Mouse (Mus musculus): ENCODE results near the gene Nit1. TPM values are rescaled to one million over a fixed set of nuclear protein-coding genes. Genes with fewer than 3 reads are reported as not detected.

Nit1 gene
- polyA plus RNA-seq (2016; fragmentation: Nextera tagmentation; extraction: Ambion mirVana): 43.8 and 43.9 TPM in 2 replicates

DNA sequence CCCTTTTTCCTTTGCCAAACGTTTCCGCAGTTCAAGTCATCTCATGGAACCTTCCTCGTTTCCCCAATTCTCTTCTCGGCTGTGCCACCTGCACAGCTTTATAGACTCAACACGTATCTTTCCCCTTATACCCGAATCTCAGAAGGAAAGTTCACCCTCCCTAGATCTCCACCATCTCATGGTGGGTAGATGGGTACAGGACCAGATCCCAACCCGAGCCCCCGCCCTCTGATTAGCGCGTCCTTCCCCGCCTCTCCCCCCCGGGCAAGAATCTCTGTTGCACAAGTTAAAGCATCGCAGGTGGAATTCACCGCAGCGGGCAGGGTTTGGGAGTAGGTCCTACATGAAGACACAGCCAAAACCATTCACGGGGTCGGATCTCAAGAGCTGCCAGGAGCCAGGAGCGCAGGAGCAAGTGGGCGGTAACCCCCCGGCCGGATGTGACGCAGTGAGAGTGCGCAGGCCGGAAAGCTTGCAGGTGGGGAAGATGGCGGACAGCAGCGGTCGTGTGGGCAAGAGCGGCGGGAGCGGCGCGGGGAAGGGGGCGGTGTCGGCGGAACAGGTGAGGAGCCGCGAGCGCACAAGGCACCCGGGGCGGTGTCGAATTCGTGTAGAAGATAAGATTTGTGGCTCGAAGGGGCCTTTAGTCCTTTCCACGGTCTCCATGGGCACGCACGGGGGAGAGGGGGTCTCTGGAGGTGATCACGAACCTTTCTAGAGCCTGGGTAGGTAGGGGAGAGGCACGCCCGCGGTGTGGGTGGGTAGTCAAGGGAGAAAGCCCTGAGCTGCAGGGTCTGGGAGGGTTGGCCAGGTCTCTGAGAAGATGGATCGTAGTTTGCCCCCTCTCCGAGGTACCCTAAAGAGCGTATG lies at the start of gene Nit1, which contains the start of gene Pfdn2:
Nit1 (minus strand) TSS at position 422 of the 870 bp plus-strand sequence.
Pfdn2 (plus strand) TSS at position 446 of the 870 bp plus-strand sequence.
- Histone ChIP-seq H3K4me3 (replicated peaks) (peak within 1 kb of the TSS; percentile 87), H3K9me3 (peaks cover 5% of the 10 kb centered on the region; the same call in 1 of the 2 replicates), H3K27me3 (no peaks in the 10 kb centered on the region), H3K36me3 (peaks cover 42% of the 10 kb centered on the region), H3K4me2 (peak within 1 kb of the TSS; percentile 89), H3K4me1 (replicated peaks) (peaks cover 17% of the 10 kb centered on the region), H3K27ac (peak within 1 kb of the TSS; percentile 60), H3K9ac (replicated peaks) (peak within 1 kb of the TSS; percentile 84)
- WGBS: 1% methylated on average over 53 of the region's 53 CpGs
- ATAC-seq (ENCODE audit: insufficient number of reproducible peaks, insufficient read depth, low FRiP score, low TSS enrichment, low read depth): peak; percentile 90

DNA sequence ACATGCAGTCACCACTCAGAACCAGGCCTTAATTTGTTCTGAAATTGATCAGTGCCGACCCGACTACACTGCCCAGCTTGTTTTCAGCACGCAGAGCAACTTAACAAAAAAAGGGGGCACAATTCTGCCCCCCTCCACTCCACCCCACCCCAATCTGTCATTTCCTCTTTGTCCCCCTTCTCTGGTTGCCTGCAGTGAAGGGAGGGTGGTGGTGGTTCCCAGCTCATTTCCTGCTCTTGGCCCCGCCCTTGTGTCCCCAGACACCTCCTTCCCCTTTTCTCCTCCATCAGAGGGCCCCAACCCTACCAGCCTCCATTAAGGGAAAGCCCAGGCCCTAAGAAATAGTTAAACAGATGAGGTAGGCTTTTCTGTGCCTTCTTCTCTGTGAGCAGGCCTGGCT lies 44.7 kb upstream of the Nit1 start:
- no peaks in the 10 kb centered on the region for H3K36me3 ChIP-seq
- no peak overlapping the region for H3K9ac ChIP-seq (replicated peaks)
- H3K27me3 ChIP-seq: peaks cover 5% of the 10 kb centered on the region
- no peak overlapping the region for H3K4me3 ChIP-seq (replicated peaks)
- H3K4me1 ChIP-seq (replicated peaks): peaks cover 21% of the 10 kb centered on the region
- H3K9me3 ChIP-seq: no peaks in the 10 kb centered on the region
- no peak overlapping the region for H3K27ac ChIP-seq
- H3K4me2 ChIP-seq: no peak overlapping the region
- 68% methylated on average over 4 of the region's 4 CpGs for WGBS
- ATAC-seq (ENCODE audit: insufficient number of reproducible peaks, insufficient read depth, low FRiP score, low TSS enrichment, low read depth): no peak

DNA sequence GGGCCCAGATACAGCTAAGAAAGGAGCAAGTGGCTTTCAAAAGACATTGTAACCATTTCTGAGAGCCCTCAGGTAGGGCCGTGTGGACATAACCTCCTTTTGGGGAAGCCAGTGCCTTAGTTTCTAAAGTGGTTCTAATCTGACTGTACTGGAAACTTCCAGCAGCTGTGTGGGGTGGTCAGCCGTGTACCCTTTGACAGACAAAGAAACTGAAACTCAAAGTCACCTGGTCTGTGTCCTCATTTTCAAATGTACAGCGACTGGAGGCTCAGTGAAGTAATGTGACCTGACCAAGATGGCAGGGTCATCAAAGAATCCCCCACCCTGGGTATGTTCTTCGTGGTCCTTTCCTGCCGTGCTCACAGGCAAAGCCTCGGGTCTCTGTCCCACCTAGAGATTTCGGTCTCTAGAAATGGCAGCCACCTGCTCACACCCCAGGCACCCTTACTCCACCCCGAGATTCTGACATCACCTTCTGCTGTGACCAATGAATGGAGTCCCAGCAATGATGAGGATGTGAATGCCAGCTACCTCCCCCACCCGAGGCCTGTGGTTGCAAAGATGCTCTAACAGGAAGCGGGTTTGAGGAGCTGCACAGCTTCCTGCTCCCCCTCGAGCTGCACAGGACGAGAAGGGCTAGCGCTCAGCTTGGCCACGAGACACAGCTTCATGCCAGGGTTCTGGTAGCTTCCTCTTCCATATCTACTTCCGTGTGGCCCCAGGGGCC lies 43.1 kb upstream of the Nit1 start, which contains the start of gene Arhgap30:
Arhgap30 (plus strand) TSS at position 579 of the 727 bp plus-strand sequence.
- H3K4me2 ChIP-seq: no peak within 1 kb of the TSS
- H3K27me3 ChIP-seq: peaks cover 6% of the 10 kb centered on the region
- peaks cover 21% of the 10 kb centered on the region for H3K4me1 ChIP-seq (replicated peaks)
- no peak within 1 kb of the TSS for H3K27ac ChIP-seq
- ATAC-seq (ENCODE audit: insufficient number of reproducible peaks, insufficient read depth, low FRiP score, low TSS enrichment, low read depth): no peak
- H3K4me3 ChIP-seq (replicated peaks): no peak within 1 kb of the TSS
- no peaks in the 10 kb centered on the region for H3K36me3 ChIP-seq
- H3K9ac ChIP-seq (replicated peaks): no peak within 1 kb of the TSS
- 79% methylated on average over 15 of the region's 15 CpGs for WGBS
- H3K9me3 ChIP-seq: no peaks in the 10 kb centered on the region

DNA sequence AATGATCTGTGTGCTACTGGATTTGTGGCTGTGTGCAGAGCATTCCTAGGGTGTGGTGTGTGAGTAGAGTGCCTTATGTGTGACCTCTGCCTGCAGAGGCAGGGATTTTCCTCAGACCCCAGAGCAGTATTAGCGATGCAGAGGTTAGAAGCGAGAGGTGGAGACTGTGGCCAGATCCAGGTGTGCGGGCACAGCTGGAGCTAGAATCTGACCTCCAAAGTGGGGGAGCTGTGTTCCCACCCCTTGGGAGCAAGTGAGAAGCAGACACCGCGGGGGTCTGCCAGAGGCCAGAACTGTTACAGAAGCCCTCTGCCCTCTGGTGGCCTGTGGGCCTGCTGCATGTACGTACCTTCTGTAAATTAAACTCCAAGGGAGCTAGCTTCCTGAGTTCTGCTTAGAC lies 41.7 kb upstream of the Nit1 start:
- peak overlapping the region; percentile 35 for H3K4me2 ChIP-seq
- 13% methylated on average over 6 of the region's 6 CpGs for WGBS
- peaks cover 15% of the 10 kb centered on the region for H3K27me3 ChIP-seq
- no peak overlapping the region for H3K4me3 ChIP-seq (replicated peaks)
- no peaks in the 10 kb centered on the region for H3K36me3 ChIP-seq
- H3K9me3 ChIP-seq: no peaks in the 10 kb centered on the region
- ATAC-seq (ENCODE audit: insufficient number of reproducible peaks, insufficient read depth, low FRiP score, low TSS enrichment, low read depth): peak; percentile 33; the same call in 1 of the 2 replicates
- no peak overlapping the region for H3K9ac ChIP-seq (replicated peaks)
- H3K27ac ChIP-seq: no peak overlapping the region
- H3K4me1 ChIP-seq (replicated peaks): peaks cover 21% of the 10 kb centered on the region

DNA sequence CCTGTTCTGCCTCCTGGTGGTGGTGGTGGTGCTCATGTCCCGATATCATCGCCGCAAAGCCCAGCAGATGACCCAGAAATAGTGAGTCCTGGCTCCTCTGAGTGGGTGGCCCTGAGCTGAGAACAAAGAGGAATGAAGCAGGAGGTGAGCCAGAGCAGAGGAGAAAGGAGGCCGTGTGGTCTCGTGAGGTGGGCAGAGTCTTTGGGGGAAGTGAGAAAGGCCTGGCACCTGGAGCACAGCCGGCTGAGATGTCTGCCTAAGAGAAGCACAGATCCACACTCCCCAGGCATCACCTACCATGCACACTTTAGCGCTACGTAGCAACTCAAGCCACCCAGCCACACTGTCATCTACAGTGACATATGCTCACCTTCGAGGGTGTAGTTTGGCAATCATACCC lies 39.7 kb upstream of the Nit1 start:
- H3K27me3 ChIP-seq: peaks cover 29% of the 10 kb centered on the region
- H3K9ac ChIP-seq (replicated peaks): no peak overlapping the region
- H3K9me3 ChIP-seq: no peaks in the 10 kb centered on the region
- no peak overlapping the region for H3K4me2 ChIP-seq
- H3K27ac ChIP-seq: no peak overlapping the region
- H3K36me3 ChIP-seq: no peaks in the 10 kb centered on the region
- ATAC-seq (ENCODE audit: insufficient number of reproducible peaks, insufficient read depth, low FRiP score, low TSS enrichment, low read depth): no peak
- peaks cover 23% of the 10 kb centered on the region for H3K4me1 ChIP-seq (replicated peaks)
- WGBS: 70% methylated on average over 9 of the region's 9 CpGs
- H3K4me3 ChIP-seq (replicated peaks): no peak overlapping the region

DNA sequence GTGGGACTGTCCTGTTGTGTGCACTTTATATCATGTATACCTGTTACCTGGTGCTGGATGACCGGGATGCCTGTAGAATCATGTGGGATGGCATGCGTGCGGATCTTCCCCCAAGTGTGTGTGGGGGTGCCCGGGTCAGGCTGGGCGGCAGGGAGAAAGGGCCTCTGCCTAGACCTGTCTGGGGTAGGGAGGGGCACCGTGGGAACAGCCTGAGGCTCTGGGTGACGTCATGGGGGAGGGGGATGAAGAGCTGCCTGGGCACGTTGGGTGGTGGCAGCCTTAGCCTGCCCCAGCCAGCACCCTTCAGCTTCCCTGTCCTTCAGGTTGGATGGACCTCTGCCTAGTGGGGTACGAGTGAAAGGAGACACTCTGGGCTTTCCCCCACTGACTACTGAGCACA lies 38.9 kb upstream of the Nit1 start:
- ATAC-seq (ENCODE audit: insufficient number of reproducible peaks, insufficient read depth, low FRiP score, low TSS enrichment, low read depth): no peak
- H3K27me3 ChIP-seq: peaks cover 37% of the 10 kb centered on the region

DNA sequence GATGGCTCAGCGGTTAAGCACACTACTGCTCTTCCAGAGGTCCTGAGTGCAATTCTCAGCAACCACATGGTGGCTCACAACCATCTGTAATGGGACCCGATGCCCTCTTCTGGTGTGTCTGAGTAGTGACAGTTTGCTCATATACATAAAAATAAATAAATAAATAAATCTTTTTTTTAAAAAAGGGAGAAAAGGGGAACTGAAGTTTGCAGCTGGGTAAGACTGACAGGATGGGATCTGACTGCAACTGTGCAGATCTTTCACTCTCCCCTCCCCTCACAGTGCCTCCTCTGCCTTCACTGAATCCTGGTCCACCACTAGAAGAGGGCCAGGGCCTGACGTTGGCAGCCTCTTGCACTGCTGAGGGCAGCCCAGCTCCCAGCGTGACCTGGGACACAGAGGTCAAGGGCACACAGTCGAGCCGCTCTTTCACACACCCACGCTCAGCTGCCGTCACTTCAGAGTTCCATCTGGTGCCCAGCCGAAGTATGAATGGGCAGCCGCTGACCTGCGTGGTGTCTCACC lies 36.7 kb upstream of the Nit1 start:
- Histone ChIP-seq H3K27ac (no peak overlapping the region), H3K4me2 (no peak overlapping the region), H3K36me3 (no peaks in the 10 kb centered on the region), H3K9me3 (no peaks in the 10 kb centered on the region), H3K9ac (replicated peaks) (no peak overlapping the region), H3K4me1 (replicated peaks) (peaks cover 21% of the 10 kb centered on the region), H3K27me3 (peaks cover 50% of the 10 kb centered on the region), H3K4me3 (replicated peaks) (no peak overlapping the region)
- no peak for ATAC-seq (ENCODE audit: insufficient number of reproducible peaks, insufficient read depth, low FRiP score, low TSS enrichment, low read depth)
- WGBS: 83% methylated on average over 11 of the region's 11 CpGs

More for the DNA sequence above, 38.9 kb upstream of the Nit1 start:
- no peaks in the 10 kb centered on the region for H3K36me3 ChIP-seq
- H3K4me1 ChIP-seq (replicated peaks): peaks cover 25% of the 10 kb centered on the region
- H3K9me3 ChIP-seq: no peaks in the 10 kb centered on the region
- no peak overlapping the region for H3K4me3 ChIP-seq (replicated peaks)
- H3K4me2 ChIP-seq: no peak overlapping the region
- H3K27ac ChIP-seq: no peak overlapping the region
- WGBS: 65% methylated on average over 9 of the region's 9 CpGs
- no peak overlapping the region for H3K9ac ChIP-seq (replicated peaks)

DNA sequence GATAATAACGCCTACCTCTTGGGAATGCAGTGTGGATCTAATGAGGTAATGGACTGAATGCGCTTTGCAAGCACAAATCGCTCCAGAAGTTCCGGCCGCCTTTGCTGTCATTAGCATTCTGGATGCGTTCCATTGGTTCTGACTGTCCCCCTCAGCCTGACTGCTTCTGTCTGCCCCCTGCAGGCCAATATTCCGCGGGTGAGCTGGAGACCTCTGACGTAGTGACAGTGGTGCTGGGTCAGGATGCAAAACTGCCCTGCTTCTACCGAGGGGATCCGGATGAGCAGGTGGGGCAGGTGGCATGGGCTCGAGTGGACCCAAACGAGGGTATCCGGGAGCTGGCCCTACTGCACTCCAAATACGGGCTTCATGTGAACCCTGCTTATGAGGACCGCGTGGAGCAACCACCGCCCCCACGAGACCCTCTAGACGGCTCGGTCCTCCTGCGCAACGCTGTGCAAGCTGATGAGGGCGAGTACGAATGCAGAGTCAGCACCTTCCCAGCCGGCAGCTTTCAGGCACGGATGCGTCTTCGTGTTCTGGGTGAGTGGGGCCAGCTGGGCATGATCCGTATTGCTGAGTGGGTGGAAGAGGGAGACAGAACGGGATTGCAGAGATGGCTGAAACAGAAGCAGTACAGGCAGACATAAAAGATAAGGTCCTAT lies 34.6 kb upstream of the Nit1 start:
- Histone ChIP-seq H3K36me3 (no peaks in the 10 kb centered on the region), H3K9me3 (no peaks in the 10 kb centered on the region), H3K27me3 (peaks cover 51% of the 10 kb centered on the region), H3K27ac (no peak overlapping the region), H3K4me1 (replicated peaks) (peaks cover 15% of the 10 kb centered on the region), H3K4me2 (peak overlapping the region; percentile 46), H3K4me3 (replicated peaks) (peak overlapping the region; percentile 22), H3K9ac (replicated peaks) (no peak overlapping the region)
- WGBS: 7% methylated on average over 31 of the region's 31 CpGs
- peak; percentile 17; the same call in 1 of the 2 replicates for ATAC-seq (ENCODE audit: insufficient number of reproducible peaks, insufficient read depth, low FRiP score, low TSS enrichment, low read depth)

DNA sequence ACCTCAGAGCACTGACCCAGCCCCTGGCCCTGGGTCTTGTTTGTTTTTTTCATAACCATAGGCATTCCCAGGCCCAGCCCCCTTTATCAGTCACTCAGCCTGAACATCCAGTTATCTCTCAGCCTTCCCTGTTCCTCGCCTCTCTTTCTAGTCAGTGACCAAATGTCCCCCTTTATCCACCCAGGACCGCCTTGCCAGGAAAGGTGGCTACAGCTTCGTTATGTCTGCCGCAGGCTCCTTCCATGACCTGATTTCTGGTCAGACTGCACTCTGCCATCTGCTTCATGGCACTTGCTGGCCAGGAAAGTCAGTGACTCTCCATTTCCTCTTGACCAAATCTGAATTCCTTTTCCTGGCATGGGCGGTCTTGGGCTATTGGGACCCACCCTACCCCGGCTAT lies 32.9 kb upstream of the Nit1 start:
- Histone ChIP-seq H3K4me3 (replicated peaks) (no peak overlapping the region), H3K9ac (replicated peaks) (no peak overlapping the region), H3K9me3 (no peaks in the 10 kb centered on the region), H3K4me1 (replicated peaks) (peaks cover 21% of the 10 kb centered on the region), H3K27me3 (peaks cover 52% of the 10 kb centered on the region), H3K36me3 (no peaks in the 10 kb centered on the region), H3K27ac (no peak overlapping the region), H3K4me2 (no peak overlapping the region)
- 80% methylated on average over 6 of the region's 6 CpGs for WGBS
- no peak for ATAC-seq (ENCODE audit: insufficient number of reproducible peaks, insufficient read depth, low FRiP score, low TSS enrichment, low read depth)

DNA sequence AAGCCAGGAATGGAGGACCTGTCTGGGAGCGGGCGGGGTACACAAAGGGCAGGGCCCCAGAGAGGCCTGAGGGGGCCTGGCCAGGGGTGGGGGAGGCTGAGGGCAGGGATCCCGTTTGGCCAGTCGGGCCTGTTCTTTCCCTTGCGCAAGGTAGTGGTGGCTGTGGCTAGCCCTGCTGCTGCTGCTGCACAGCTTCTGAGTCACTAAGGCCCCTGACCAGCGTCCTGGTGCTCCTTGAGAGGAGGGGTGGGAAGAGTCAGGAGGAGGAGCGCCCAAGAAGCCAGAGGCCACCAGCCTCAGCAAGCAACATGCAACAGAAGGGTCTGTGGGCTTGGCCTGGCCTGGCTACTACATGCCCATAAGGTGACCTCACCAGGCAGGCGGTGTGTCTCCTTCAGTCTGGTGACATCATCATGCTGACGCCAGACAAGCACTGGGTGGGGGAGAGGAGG lies 30.2 kb upstream of the Nit1 start:
- ATAC-seq (ENCODE audit: insufficient number of reproducible peaks, insufficient read depth, low FRiP score, low TSS enrichment, low read depth): no peak
- Histone ChIP-seq H3K9ac (replicated peaks) (no peak overlapping the region; the same call in 1 of the 2 replicates), H3K27ac (peak overlapping the region; percentile 7; the same call in 1 of the 2 replicates), H3K9me3 (no peaks in the 10 kb centered on the region), H3K4me1 (replicated peaks) (peaks cover 21% of the 10 kb centered on the region), H3K27me3 (peaks cover 44% of the 10 kb centered on the region), H3K36me3 (no peaks in the 10 kb centered on the region), H3K4me2 (no peak overlapping the region), H3K4me3 (replicated peaks) (no peak overlapping the region)
- WGBS: 48% methylated on average over 9 of the region's 9 CpGs
